ENCODE assay signal across 8 mouse cellular contexts in genomic region chr7:83668724-83669123, GRCm38 (mm10). TPM values are rescaled to one million over a fixed set of nuclear protein-coding genes. Genes with fewer than 3 reads are reported as not detected.
DNase-seq lines count a peak whose midpoint lies in the region; ATAC-seq and TF ChIP-seq lines count a peak whose summit lies in the region.

No protein-coding gene starts in this region.

- no peak overlapping the region for H3K27ac ChIP-seq in gastrocnemius, adult 2 months

- peak; percentile 81 for TF ChIP-seq CTCF in gastrocnemius, adult 2 months (IDR thresholded peaks at IDR 0.05)
- peak; percentile 86 for TF ChIP-seq CTCF in E14TG2a.4 (conservative IDR thresholded peaks at IDR 0.05; ENCODE audit: low read length)

- H3K36me3 ChIP-seq in E14TG2a.4 (ENCODE audit: insufficient read depth, low read length): no peaks in the 10 kb centered on the region

- ATAC-seq in frontal cortex, adult (ENCODE audit: low TSS enrichment): peak; percentile 93
- peak; percentile 70 for ATAC-seq in megakaryocyte-erythroid progenitor cell, adult 5-6 weeks (replicated peaks; ENCODE audit: low FRiP score, low TSS enrichment, poor library complexity, severe bottlenecking)

- intact Hi-C loops in gastrocnemius, adult 2 months (cut with DNase I): loop anchor here (1.0 to 10.0 kb wide), 3 partner anchors 109 to 216 kb away; partner anchors contain the start of genes Mesd and Tlnrd1

- no peaks in the 10 kb centered on the region for H3K9me3 ChIP-seq in E14TG2a.4 (ENCODE audit: low read length)

- DNase-seq in gastrocnemius, adult 2 months: peak; percentile 60
- DNase-seq in gastrocnemius, adult 8-10 months (ENCODE audit: low spot score in 2 of 2): no peak
- DNase-seq in cerebellum, adult 9-11 months: peak; percentile 62
- peak; percentile 78 to 84 for DNase-seq in kidney, postnatal 4 days
- DNase-seq in spleen, postnatal 4 days (ENCODE audit: low spot score in 2 of 2): peak; percentile 56 to 67

- no peak overlapping the region for H3K4me3 ChIP-seq in gastrocnemius, adult 2 months
- no peak overlapping the region for H3K4me3 ChIP-seq in E14TG2a.4 (replicated peaks; ENCODE audit: low read length)

- no peaks in the 10 kb centered on the region for H3K4me1 ChIP-seq in E14TG2a.4 (replicated peaks; ENCODE audit: low read depth, low read length)

- H3K27me3 ChIP-seq in E14TG2a.4 (ENCODE audit: insufficient read depth, low read length): no peaks in the 10 kb centered on the region

RNA-seq across cellular contexts. Expression of gene Stard5, which starts 37.0 kb away (rescaled TPM):
- total RNA-seq in gastrocnemius, adult 2 months (2021): 1 to 10 TPM; 3.7 to 4.9 TPM
- total RNA-seq in gastrocnemius, adult 8-10 months (2022): 1 to 10 TPM; 1.7 to 3.7 (median 2.7) TPM
- 3.0 and 4.6 TPM in 2 replicates for total RNA-seq in megakaryocyte-erythroid progenitor cell, adult 5-6 weeks (2014; fragmentation: Nextera tagmentation)
- 3.3 and 5.0 TPM in 2 replicates for total RNA-seq in megakaryocyte-erythroid progenitor cell, adult 5-6 weeks (2017)

Comparison
In these comparisons a context has a peak if more than half of its experiments do, and no peak if none do; other contexts are left out.
1. DNase-seq: peak in gastrocnemius, adult 2 months (single experiment), cerebellum, adult 9-11 months (single experiment), kidney, postnatal 4 days (2 of 2) and spleen, postnatal 4 days (2 of 2); none in gastrocnemius, adult 8-10 months (0 of 2).